Mouse (Mus musculus) spleen, adult 2 months (tissue): ENCODE results near the gene Olfr1358. TPM values are rescaled to one million over a fixed set of nuclear protein-coding genes. Genes with fewer than 3 reads are reported as not detected.
A peak's percentile ranks its signal among the peaks of the same experiment; 100 is the strongest.
"Not testable (repeated sequence)": the region's sequence is repeated elsewhere in the genome, so short reads cannot be mapped to it uniquely, and the experiment has no call there.

Experiments
- DNase-seq, 2 experiments: peaks; one replicate each; pipeline versions ENCODE4 v3.0.0 to v3.0.0-alpha.2; 2012 to 2021; ENCODE audit warnings: low spot score in 2 of 2, low read depth in 1 of 2
- H3K27ac ChIP-seq: fragments of 200-500 bp; 2 replicates; pipeline ENCODE4 v1.5.1; 2012; ENCODE audit warnings: low read length, inconsistent platforms; ENCODE audit not compliant: insufficient read depth
- H3K27me3 ChIP-seq: fragments of 200-500 bp; 2 replicates; pipeline ENCODE4 v1.6.1; 2012; ENCODE audit warnings: mild to moderate bottlenecking, moderate library complexity, low read length, inconsistent platforms; ENCODE audit not compliant: control insufficient read depth, insufficient read depth
- H3K36me3 ChIP-seq: fragments of 200-500 bp; 2 replicates; pipeline ENCODE4 v1.6.1; 2012; ENCODE audit warnings: mild to moderate bottlenecking, low read length, inconsistent platforms; ENCODE audit not compliant: control insufficient read depth, insufficient read depth
- H3K4me1 ChIP-seq: fragments of 200-500 bp; 2 replicates; pipeline ENCODE4 v1.6.1; 2011; ENCODE audit warnings: inconsistent platforms; ENCODE audit not compliant: control insufficient read depth, insufficient read depth, insufficient read length
- H3K4me3 ChIP-seq: fragments of 200-500 bp; 2 replicates; pipeline ENCODE4 v1.5.1; 2011; ENCODE audit warnings: mild to moderate bottlenecking, inconsistent platforms; ENCODE audit not compliant: insufficient read depth, insufficient read length; ENCODE audit errors: extremely low read depth
- CTCF ChIP-seq: fragments of 200-500 bp; IDR thresholded peaks from 2 replicates; pipeline ENCODE4 v1.5.1; 2011; ENCODE audit warnings: mild to moderate bottlenecking, inconsistent platforms; ENCODE audit not compliant: insufficient read depth, insufficient read length, insufficient replicate concordance; ENCODE audit errors: extremely low read depth
- POLR2A ChIP-seq: fragments of 200-500 bp; IDR thresholded peaks from 2 replicates; pipeline ENCODE4 v1.6.1; 2011; ENCODE audit warnings: low read depth, low read length, inconsistent platforms
- WGBS: fragments of 180-500 bp; shearing (Covaris S2); methylation state at CpG from one replicate; pipeline ENCODE4 v1.1.7; 2018; 5-methylcytosine and 5-hydroxymethylcytosine counted together
- polyA plus RNA-seq: library from polyadenylated mRNA; depleted of rRNA; stranded (reverse); fragments of >200 nt; gene quantifications from 2 replicates; pipeline ENCODE4 v1.2.3, GENCODE M21; 2012

Olfr1358 gene
- polyA plus RNA-seq, 1 experiment = not detected

- WGBS = 79% methylated on average over 9 of the region's 9 CpGs
- no peak overlapping the region for H3K4me3 ChIP-seq
- no peak for TF ChIP-seq POLR2A
- TF ChIP-seq CTCF = no peak
Measured at GRCm38 (mm10) chr10:78519792-78520191, 2.6 kb downstream of the Olfr1358 start.

GRCm38 (mm10) chr10:78520260-78521005 lies 3.2 kb downstream of the Olfr1358 start:
- H3K36me3 ChIP-seq = no peaks in the 10 kb centered on the region
- DNase-seq = peak; percentile 4 to 21

More at GRCm38 (mm10) chr10:78519792-78520191, 2.6 kb downstream of the Olfr1358 start:
- Histone ChIP-seq H3K36me3 (no peaks in the 10 kb centered on the region), H3K27ac (no peak overlapping the region), H3K27me3 (no peaks in the 10 kb centered on the region), H3K4me1 (no peaks in the 10 kb centered on the region)
- DNase-seq = no peak

GRCm38 (mm10) chr10:78525071-78525470 lies 7.8 kb downstream of the Olfr1358 start:
- WGBS = 69% methylated on average over 3 of the region's 3 CpGs

More at GRCm38 (mm10) chr10:78520260-78521005, 3.2 kb downstream of the Olfr1358 start:
- H3K27ac ChIP-seq = no peak overlapping the region
- 47% methylated on average over 17 of the region's 17 CpGs for WGBS
- H3K4me3 ChIP-seq = no peak overlapping the region
- TF ChIP-seq POLR2A (no peak), CTCF (peak; percentile 29; the same call in 1 of the 2 replicates)
- H3K27me3 ChIP-seq = no peaks in the 10 kb centered on the region
- no peaks in the 10 kb centered on the region for H3K4me1 ChIP-seq

GRCm38 (mm10) chr10:78525511-78525910 lies 8.3 kb downstream of the Olfr1358 start:
- Histone ChIP-seq H3K36me3 (no peaks in the 10 kb centered on the region), H3K4me3 (no peak overlapping the region), H3K27ac (no peak overlapping the region), H3K27me3 (no peaks in the 10 kb centered on the region), H3K4me1 (no peaks in the 10 kb centered on the region; the same call in 1 of the 2 replicates)
- no peak for DNase-seq
- WGBS = 79% methylated on average over 4 of the region's 4 CpGs
- TF ChIP-seq POLR2A (no peak), CTCF (no peak)

More at GRCm38 (mm10) chr10:78525071-78525470, 7.8 kb downstream of the Olfr1358 start:
- H3K27ac ChIP-seq, H3K4me1 ChIP-seq, H3K36me3 ChIP-seq, H3K27me3 ChIP-seq, DNase-seq, H3K4me3 ChIP-seq: not testable (repeated sequence)

- Histone ChIP-seq H3K27ac (no peak overlapping the region), H3K4me3 (no peak overlapping the region), H3K27me3 (no peaks in the 10 kb centered on the region), H3K36me3 (no peaks in the 10 kb centered on the region), H3K4me1 (no peaks in the 10 kb centered on the region)
- TF ChIP-seq POLR2A (no peak), CTCF (peak; percentile 7; the same call in 1 of the 2 replicates)
- 45% methylated on average over 2 of the region's 2 CpGs for WGBS
- DNase-seq = peak in 1 of 2 experiments; percentile 11
Measured at GRCm38 (mm10) chr10:78540943-78541342, 23.7 kb downstream of the Olfr1358 start.

GRCm38 (mm10) chr10:78565070-78565469 lies 47.8 kb downstream of the Olfr1358 start:
- Histone ChIP-seq H3K27me3 (no peaks in the 10 kb centered on the region), H3K36me3 (no peaks in the 10 kb centered on the region), H3K4me3 (no peak overlapping the region), H3K4me1 (no peaks in the 10 kb centered on the region), H3K27ac (no peak overlapping the region)
- no peak for DNase-seq
- TF ChIP-seq POLR2A (no peak), CTCF (no peak)
- 85% methylated on average over 1 of the region's 1 CpGs for WGBS

- H3K4me3 ChIP-seq = no peak overlapping the region
- H3K27me3 ChIP-seq = no peaks in the 10 kb centered on the region
- H3K4me1 ChIP-seq = no peaks in the 10 kb centered on the region
- H3K27ac ChIP-seq = no peak overlapping the region
- DNase-seq = no peak
- TF ChIP-seq CTCF (no peak), POLR2A (no peak)
- H3K36me3 ChIP-seq = no peaks in the 10 kb centered on the region
- WGBS = 84% methylated on average over 3 of the region's 3 CpGs
Measured at GRCm38 (mm10) chr10:78569191-78569590, 52.0 kb downstream of the Olfr1358 start.
